Mouse (Mus musculus) thymus, adult 2 months (tissue): ENCODE measurements around the gene Cers5.

Source experiments
- CTCF ChIP-seq: fragments of 200-500 bp; IDR thresholded peaks from 2 replicates; pipeline ENCODE4 v1.5.1; 2012; ENCODE audit warnings: mild to moderate bottlenecking, control low read depth, low read length, moderate library complexity, borderline replicate concordance; ENCODE audit not compliant: control insufficient read depth, poor library complexity, insufficient read depth; ENCODE audit errors: extremely low read depth
- POLR2A ChIP-seq: fragments of 200-500 bp; IDR thresholded peaks from 2 replicates; pipeline ENCODE4 v1.6.1; 2012; ENCODE audit warnings: mild to moderate bottlenecking, low read length, control low read depth, moderate library complexity; ENCODE audit not compliant: control insufficient read depth, poor library complexity, insufficient read depth; ENCODE audit errors: extremely low read depth

DNA sequence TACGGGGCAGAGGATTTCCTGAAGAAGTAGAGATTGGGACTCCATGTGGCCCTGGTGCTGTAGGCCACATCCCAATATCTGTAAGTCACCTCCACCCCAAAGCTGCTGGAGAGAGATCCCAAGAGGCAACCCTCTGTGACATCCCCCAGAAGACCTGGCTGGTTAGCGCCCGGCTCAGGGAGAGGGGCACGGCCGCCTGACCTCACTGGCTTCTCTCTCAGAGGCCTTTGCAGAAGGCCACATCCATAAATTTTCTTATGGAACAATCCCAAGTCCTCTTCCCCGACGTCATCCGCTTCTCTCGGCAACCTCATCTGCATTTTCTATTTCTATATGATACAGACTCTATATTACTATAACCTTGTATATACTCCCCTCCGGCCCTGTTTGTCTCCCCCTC, 73.0 kb downstream of the Cers5 start:
- TF ChIP-seq CTCF (no peak), POLR2A (no peak)
